Mouse (Mus musculus): ENCODE results near the gene Gabrg3. TPM values are rescaled to one million over a fixed set of nuclear protein-coding genes. Genes with fewer than 3 reads are reported as not detected.
"Not testable (repeated sequence)": the region's sequence is repeated elsewhere in the genome, so short reads cannot be mapped to it uniquely, and the experiment has no call there.

Gene Gabrg3
- polyA plus RNA-seq, 1 experiment from 2014 or later = 1.4 TPM

- Histone ChIP-seq H3K9ac (no peak overlapping the region), H3K4me3 (replicated peaks) (no peak overlapping the region), H3K27ac (no peak overlapping the region), H3K9me3 (no peaks in the 10 kb centered on the region), H3K4me2 (no peak overlapping the region), H3K27me3 (replicated peaks) (no peaks in the 10 kb centered on the region), H3K4me1 (no peaks in the 10 kb centered on the region), H3K36me3 (no peaks in the 10 kb centered on the region)
- WGBS = 70% methylated on average over 3 of the region's 3 CpGs
- ATAC-seq (ENCODE audit: insufficient read depth, low FRiP score, low read depth) = no peak
Measured at GRCm38 (mm10) chr7:57296639-57297038, 90.3 kb downstream of the Gabrg3 start.

- Histone ChIP-seq H3K9ac (no peak overlapping the region), H3K4me2 (no peak overlapping the region), H3K36me3 (no peaks in the 10 kb centered on the region), H3K4me1 (no peaks in the 10 kb centered on the region), H3K9me3 (no peaks in the 10 kb centered on the region), H3K4me3 (replicated peaks) (no peak overlapping the region), H3K27ac (no peak overlapping the region), H3K27me3 (replicated peaks) (no peaks in the 10 kb centered on the region)
- 59% methylated on average over 1 of the region's 1 CpGs for WGBS
- no peak for ATAC-seq (ENCODE audit: insufficient read depth, low FRiP score, low read depth)
Measured at GRCm38 (mm10) chr7:57294127-57294526, 92.9 kb downstream of the Gabrg3 start.

GRCm38 (mm10) chr7:57293564-57293963, 93.4 kb downstream of the Gabrg3 start:
- Histone ChIP-seq H3K27ac (no peak overlapping the region), H3K9ac (no peak overlapping the region), H3K4me1 (no peaks in the 10 kb centered on the region), H3K36me3 (no peaks in the 10 kb centered on the region), H3K27me3 (replicated peaks) (no peaks in the 10 kb centered on the region), H3K9me3 (no peaks in the 10 kb centered on the region), H3K4me2 (no peak overlapping the region), H3K4me3 (replicated peaks) (no peak overlapping the region)
- WGBS = 80% methylated on average over 6 of the region's 6 CpGs
- no peak for ATAC-seq (ENCODE audit: insufficient read depth, low FRiP score, low read depth)

- Histone ChIP-seq H3K9me3 (no peaks in the 10 kb centered on the region), H3K4me1 (no peaks in the 10 kb centered on the region), H3K27ac (no peak overlapping the region), H3K36me3 (no peaks in the 10 kb centered on the region), H3K27me3 (replicated peaks) (no peaks in the 10 kb centered on the region), H3K4me3 (replicated peaks) (no peak overlapping the region), H3K4me2 (no peak overlapping the region), H3K9ac (no peak overlapping the region)
- WGBS = 78% methylated on average over 6 of the region's 6 CpGs
- no peak for ATAC-seq (ENCODE audit: insufficient read depth, low FRiP score, low read depth)
Measured at GRCm38 (mm10) chr7:57283186-57283585, 103.8 kb downstream of the Gabrg3 start.

GRCm38 (mm10) chr7:57278841-57279240, 108.1 kb downstream of the Gabrg3 start:
- Histone ChIP-seq H3K4me2 (no peak overlapping the region), H3K9me3 (no peaks in the 10 kb centered on the region), H3K9ac (no peak overlapping the region), H3K27ac (no peak overlapping the region), H3K27me3 (replicated peaks) (no peaks in the 10 kb centered on the region), H3K4me3 (replicated peaks) (no peak overlapping the region), H3K4me1 (no peaks in the 10 kb centered on the region), H3K36me3 (no peaks in the 10 kb centered on the region)
- WGBS = 86% methylated on average over 3 of the region's 3 CpGs
- ATAC-seq (ENCODE audit: insufficient read depth, low FRiP score, low read depth) = no peak

GRCm38 (mm10) chr7:57260201-57260600, 126.8 kb downstream of the Gabrg3 start:
- no peaks in the 10 kb centered on the region for H3K9me3 ChIP-seq
- ATAC-seq (ENCODE audit: insufficient read depth, low FRiP score, low read depth) = no peak
- H3K9ac ChIP-seq = no peak overlapping the region
- no peak overlapping the region for H3K4me3 ChIP-seq (replicated peaks)
- no peaks in the 10 kb centered on the region for H3K4me1 ChIP-seq
- H3K27me3 ChIP-seq (replicated peaks) = no peaks in the 10 kb centered on the region
- 56% methylated on average over 1 of the region's 1 CpGs for WGBS
- no peak overlapping the region for H3K27ac ChIP-seq
- H3K4me2 ChIP-seq = no peak overlapping the region
- no peaks in the 10 kb centered on the region for H3K36me3 ChIP-seq

- H3K4me1 ChIP-seq = no peaks in the 10 kb centered on the region
- no peaks in the 10 kb centered on the region for H3K9me3 ChIP-seq
- no peak overlapping the region for H3K4me3 ChIP-seq (replicated peaks)
- 58% methylated on average over 5 of the region's 5 CpGs for WGBS
- H3K4me2 ChIP-seq = no peak overlapping the region
- ATAC-seq (ENCODE audit: insufficient read depth, low FRiP score, low read depth) = no peak
- H3K27ac ChIP-seq = no peak overlapping the region
- H3K9ac ChIP-seq = no peak overlapping the region
- H3K36me3 ChIP-seq = no peaks in the 10 kb centered on the region
- H3K27me3 ChIP-seq (replicated peaks) = no peaks in the 10 kb centered on the region
Measured at GRCm38 (mm10) chr7:57258893-57259574, 128.0 kb downstream of the Gabrg3 start.

GRCm38 (mm10) chr7:57243981-57244380, 143.0 kb downstream of the Gabrg3 start:
- H3K4me2 ChIP-seq = no peak overlapping the region
- no peaks in the 10 kb centered on the region for H3K27me3 ChIP-seq (replicated peaks)
- H3K4me3 ChIP-seq (replicated peaks) = no peak overlapping the region
- WGBS = 81% methylated on average over 4 of the region's 4 CpGs
- ATAC-seq (ENCODE audit: insufficient read depth, low FRiP score, low read depth) = no peak
- no peak overlapping the region for H3K27ac ChIP-seq
- H3K9ac ChIP-seq = no peak overlapping the region
- H3K36me3 ChIP-seq = no peaks in the 10 kb centered on the region
- no peaks in the 10 kb centered on the region for H3K9me3 ChIP-seq
- no peaks in the 10 kb centered on the region for H3K4me1 ChIP-seq

GRCm38 (mm10) chr7:57214119-57214518, 172.9 kb downstream of the Gabrg3 start:
- Histone ChIP-seq H3K27ac (no peak overlapping the region), H3K9ac (no peak overlapping the region), H3K9me3 (no peaks in the 10 kb centered on the region), H3K4me1 (no peaks in the 10 kb centered on the region), H3K4me3 (replicated peaks) (no peak overlapping the region), H3K27me3 (replicated peaks) (no peaks in the 10 kb centered on the region), H3K4me2 (no peak overlapping the region), H3K36me3 (no peaks in the 10 kb centered on the region)
- ATAC-seq (ENCODE audit: insufficient read depth, low FRiP score, low read depth) = no peak
- 90% methylated on average over 1 of the region's 1 CpGs for WGBS

GRCm38 (mm10) chr7:57186015-57186414, 201.0 kb downstream of the Gabrg3 start:
- Histone ChIP-seq H3K4me2 (no peak overlapping the region), H3K9me3 (no peaks in the 10 kb centered on the region), H3K27me3 (replicated peaks) (no peaks in the 10 kb centered on the region), H3K36me3 (no peaks in the 10 kb centered on the region), H3K4me1 (no peaks in the 10 kb centered on the region), H3K9ac (no peak overlapping the region), H3K27ac (no peak overlapping the region), H3K4me3 (replicated peaks) (no peak overlapping the region)
- 61% methylated on average over 1 of the region's 1 CpGs for WGBS
- ATAC-seq (ENCODE audit: insufficient read depth, low FRiP score, low read depth) = peak; percentile 81

- not testable (repeated sequence) for H3K36me3 ChIP-seq; H3K27me3 ChIP-seq (replicated peaks); H3K9me3 ChIP-seq; H3K4me2 ChIP-seq; H3K27ac ChIP-seq; H3K9ac ChIP-seq; H3K4me3 ChIP-seq (replicated peaks); ATAC-seq (ENCODE audit: insufficient read depth, low FRiP score, low read depth); H3K4me1 ChIP-seq
- 57% methylated on average over 2 of the region's 2 CpGs for WGBS
Measured at GRCm38 (mm10) chr7:57175891-57176545, 211.0 kb downstream of the Gabrg3 start.

GRCm38 (mm10) chr7:57166931-57167330, 220.1 kb downstream of the Gabrg3 start:
- WGBS = 62% methylated on average over 3 of the region's 3 CpGs
- Histone ChIP-seq H3K9ac (no peak overlapping the region), H3K4me3 (replicated peaks) (no peak overlapping the region), H3K9me3 (no peaks in the 10 kb centered on the region), H3K27me3 (replicated peaks) (no peaks in the 10 kb centered on the region), H3K27ac (no peak overlapping the region), H3K36me3 (no peaks in the 10 kb centered on the region), H3K4me1 (no peaks in the 10 kb centered on the region), H3K4me2 (no peak overlapping the region)
- ATAC-seq (ENCODE audit: insufficient read depth, low FRiP score, low read depth) = no peak

Measured in stomach, embryonic 15.5 days (tissue).